Mouse (Mus musculus) erythroblast, embryonic 14.5 days (primary cell): ENCODE data around the gene Fbxo27.

Experiments used
- GATA1 ChIP-seq: IDR thresholded peaks from 2 replicates; pipeline ENCODE4 v1.6.1; 2012; ENCODE audit warnings: low read length, inconsistent platforms, mixed read lengths
- TAL1 ChIP-seq: IDR thresholded peaks from 3 replicates; pipeline ENCODE4 v1.6.1; 2012; ENCODE audit warnings: low read length, inconsistent platforms, mixed read lengths

DNA sequence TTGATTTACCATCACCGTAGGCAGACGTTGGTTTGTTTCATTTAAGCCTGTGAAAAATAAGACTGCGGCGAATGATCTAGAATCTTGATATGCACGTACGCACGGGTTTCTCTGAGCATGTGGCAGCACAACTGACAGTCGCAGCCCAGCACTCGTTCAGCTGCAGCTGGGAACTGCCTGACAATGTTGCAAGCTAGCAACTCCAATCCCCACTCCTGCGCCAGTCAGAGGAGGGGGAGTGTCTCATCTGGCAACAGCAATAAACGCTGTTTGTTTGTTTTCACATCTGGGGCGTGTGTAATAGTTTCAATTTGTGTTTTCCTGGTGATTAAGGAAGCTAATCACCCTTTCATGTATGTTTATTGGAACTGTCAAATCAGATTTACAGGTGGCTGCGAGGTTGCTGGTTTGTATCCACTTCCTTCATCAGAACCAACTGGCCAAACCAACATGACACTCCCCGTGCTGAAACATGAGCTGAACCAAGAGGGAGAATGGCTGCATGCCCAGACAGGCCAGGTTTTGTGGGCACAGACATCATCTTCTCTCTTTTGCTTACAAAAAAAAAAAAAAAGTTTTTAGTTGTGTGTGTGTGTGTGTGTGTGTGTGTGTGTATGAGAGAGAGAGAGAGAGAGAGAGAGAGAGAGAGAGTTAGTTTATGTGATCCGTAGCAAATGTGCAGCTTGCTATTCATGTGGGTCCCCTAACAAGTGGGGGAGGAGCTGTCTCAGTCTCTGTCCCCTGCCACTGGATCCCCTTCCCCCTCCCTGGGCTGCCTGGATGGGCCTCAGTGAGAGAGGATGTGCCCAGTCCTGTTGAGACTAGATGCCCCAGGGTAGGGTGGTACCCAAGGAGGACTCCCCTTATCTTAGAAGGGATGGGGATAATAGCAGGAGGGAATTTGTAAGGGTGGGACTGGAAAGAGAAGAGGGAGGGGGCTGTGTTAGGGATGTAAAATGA, 26.7 kb upstream of the Fbxo27 start:
- TF ChIP-seq TAL1 (no peak), GATA1 (no peak)
